Mouse (Mus musculus) olfactory bulb, adult 2 months (tissue): ENCODE results near the gene Fanca.

Experiments used
- CTCF ChIP-seq: fragments of 200-500 bp; IDR thresholded peaks from 2 replicates; pipeline ENCODE4 v1.5.1; 2012; ENCODE audit warnings: low read depth, mild to moderate bottlenecking, low read length, moderate library complexity; ENCODE audit not compliant: insufficient read depth
- POLR2A ChIP-seq: fragments of 200-500 bp; IDR thresholded peaks from 2 replicates; pipeline ENCODE4 v1.6.1; 2012; ENCODE audit warnings: mild to moderate bottlenecking, low read depth, low read length, moderate library complexity; ENCODE audit not compliant: insufficient read depth

GRCm38 (mm10) chr8:123331301-123331700 lies 12.9 kb upstream of the Fanca start:
- no peak for TF ChIP-seq POLR2A
- TF ChIP-seq CTCF: no peak
